In genomic region chr4:120674775-120675451, GRCm38 (mm10) we compare ENCODE assay signal across 17 mouse cellular contexts. TPM values are rescaled to one million over a fixed set of nuclear protein-coding genes. Genes with fewer than 3 reads are reported as not detected.
DNase-seq lines count a peak whose midpoint lies in the region; ATAC-seq and TF ChIP-seq lines count a peak whose summit lies in the region.
"Had no signal": no experiment of that assay in that cellular context is flagged by ENCODE, and none has a peak within 500 bp of the region (broad histone marks: within the 10 kb centered on the region; RNA-seq: fewer than 3 reads in every experiment).

No protein-coding gene starts in this region.

- TF ChIP-seq POLR2A in bone marrow, adult 2 months (IDR thresholded peaks at IDR 0.05; ENCODE audit: borderline replicate concordance, control insufficient read depth, low read depth, low read length): no peak

- no peak overlapping the region for H3K9ac ChIP-seq in heart, postnatal 0 days (replicated peaks; ENCODE audit: low read depth, low read length)
- peak overlapping the region; percentile 37; the same call in 1 of the 2 replicates for H3K9ac ChIP-seq in liver, embryonic 11.5 days (ENCODE audit: low read depth, low read length)
- H3K9ac ChIP-seq: neural tube, embryonic 13.5 days had no signal

- TF ChIP-seq CTCF in heart, postnatal 0 days (IDR thresholded peaks at IDR 0.05; ENCODE audit: low read depth): no peak
- TF ChIP-seq CTCF in bone marrow, adult 2 months (IDR thresholded peaks at IDR 0.05; ENCODE audit: control insufficient read depth, insufficient read depth, low read length): no peak

- WGBS in heart, postnatal 0 days: 46% methylated on average over 8 of the region's 8 CpGs
- 61% methylated on average over 8 of the region's 8 CpGs for WGBS in bone marrow, adult 2 months
- WGBS in liver, embryonic 11.5 days: 29% methylated on average over 8 of the region's 8 CpGs

- no peak for TF ChIP-seq EP300 in heart, postnatal 0 days (IDR thresholded peaks at IDR 0.05; ENCODE audit: low read depth)

- no peaks in the 10 kb centered on the region for H3K27me3 ChIP-seq in heart, postnatal 0 days (ENCODE audit: control insufficient read depth, insufficient read depth, low read length)
- no peaks in the 10 kb centered on the region for H3K27me3 ChIP-seq in liver, embryonic 11.5 days (replicated peaks; ENCODE audit: control insufficient read depth, insufficient read depth, low read length)

- no peak overlapping the region for H3K4me3 ChIP-seq in heart, postnatal 0 days (ENCODE audit: low read depth, low read length)
- no peak overlapping the region for H3K4me3 ChIP-seq in bone marrow, adult 2 months (replicated peaks; ENCODE audit: control insufficient read depth, low read depth, low read length)
- no peak overlapping the region for H3K4me3 ChIP-seq in liver, embryonic 11.5 days (ENCODE audit: low read depth, low read length)
- H3K4me3 ChIP-seq: neural tube, embryonic 13.5 days had no signal

- H3K36me3 ChIP-seq in heart, postnatal 0 days (replicated peaks; ENCODE audit: control insufficient read depth, insufficient read depth, low read length): no peaks in the 10 kb centered on the region
- H3K36me3 ChIP-seq in liver, embryonic 11.5 days (ENCODE audit: control insufficient read depth, insufficient read depth, low read length): no peaks in the 10 kb centered on the region
- H3K36me3 ChIP-seq: neural tube, embryonic 13.5 days had no signal

- H3K4me1 ChIP-seq in heart, postnatal 0 days (ENCODE audit: control insufficient read depth, insufficient read depth): no peaks in the 10 kb centered on the region
- H3K4me1 ChIP-seq in bone marrow, adult 2 months (ENCODE audit: control insufficient read depth, insufficient read depth, low read length): no peaks in the 10 kb centered on the region
- H3K4me1 ChIP-seq in liver, embryonic 11.5 days (replicated peaks; ENCODE audit: control insufficient read depth, insufficient read depth, low read length): peaks cover 32% of the 10 kb centered on the region
- H3K4me1 ChIP-seq: neural tube, embryonic 13.5 days had no signal

- H3K9me3 ChIP-seq in heart, postnatal 0 days (replicated peaks; ENCODE audit: control insufficient read depth, low read length): no peaks in the 10 kb centered on the region; the same call in 1 of the 2 replicates
- no peaks in the 10 kb centered on the region for H3K9me3 ChIP-seq in liver, embryonic 11.5 days (ENCODE audit: control insufficient read depth, low read length)
- H3K9me3 ChIP-seq: neural tube, embryonic 13.5 days had no signal

- no peak overlapping the region for H3K4me2 ChIP-seq in heart, postnatal 0 days (ENCODE audit: low read depth, low read length)
- H3K4me2 ChIP-seq in liver, embryonic 11.5 days: peak overlapping the region; percentile 54
- H3K4me2 ChIP-seq: neural tube, embryonic 13.5 days had no signal

- no peak overlapping the region for H3K27ac ChIP-seq in heart, postnatal 0 days (ENCODE audit: low read depth)
- H3K27ac ChIP-seq in bone marrow, adult 2 months (ENCODE audit: control insufficient read depth, insufficient read depth, low read depth, low read length, poor library complexity): peak overlapping the region; percentile 61; the same call in 1 of the 2 replicates
- H3K27ac ChIP-seq in liver, embryonic 11.5 days (ENCODE audit: low read depth, low read length): peak overlapping the region; percentile 84
- H3K27ac ChIP-seq: neural tube, embryonic 13.5 days had no signal

- ATAC-seq in heart, postnatal 0 days (ENCODE audit: insufficient read depth, low read depth): no peak
- peak; percentile 99 for ATAC-seq in liver, embryonic 11.5 days (replicated peaks; ENCODE audit: low FRiP score)
- ATAC-seq: activated CD4-positive, CD25-positive, alpha-beta regulatory T cell, adult 4 months had no signal

- peak; percentile 7 for DNase-seq in heart, postnatal 0 days (ENCODE audit: low spot score)
- DNase-seq in heart, adult 9 months (ENCODE audit: low spot score in 2 of 2): no peak
- peak; percentile 58 for DNase-seq in liver, embryonic 11.5 days (ENCODE audit: low spot score)
- DNase-seq in spleen, postnatal 10 days (ENCODE audit: low spot score in 2 of 2): peak; percentile 60 to 73
- DNase-seq in cerebellum, adult 11-12 months: no peak
- no peak for DNase-seq in frontal cortex, postnatal 14 days (ENCODE audit: low spot score in 2 of 2)
- DNase-seq in cerebellum, adult 8-10 months: no peak
- DNase-seq: cerebellum, postnatal 36 days; heart, postnatal 4 days; kidney, adult 2 months; left cerebral cortex, postnatal 4 days; lung, postnatal 14 days; thymus, postnatal 25 days had no signal

RNA-seq across cellular contexts. Expression of gene Cited4, which starts 8.5 kb away (rescaled TPM):
- 106 and 123 TPM in 2 replicates for total RNA-seq in heart, postnatal 0 days (2014; rRNA removed; ENCODE audit: low replicate concordance)
- polyA plus RNA-seq in heart, postnatal 0 days (2015; fragmentation: Nextera tagmentation; extraction: Ambion mirVana): 51.0 and 74.0 TPM in 2 replicates
- polyA plus RNA-seq in bone marrow, adult 2 months (2011; ENCODE audit: insufficient read depth, insufficient read length, low replicate concordance, missing spikeins): 16.7 and 18.3 TPM in 2 replicates
- 232 and 242 TPM in 2 replicates for polyA plus RNA-seq in liver, embryonic 11.5 days (2014; fragmentation: Nextera tagmentation; extraction: Ambion mirVana)
- polyA plus RNA-seq: C2C12 had no signal

Comparison
In these comparisons a context has a peak if more than half of its experiments do, and no peak if none do; other contexts are left out.
1. DNase-seq: peak in heart, postnatal 0 days (single experiment), liver, embryonic 11.5 days (single experiment) and spleen, postnatal 10 days (2 of 2); none in heart, adult 9 months (0 of 2), cerebellum, adult 11-12 months (single experiment), frontal cortex, postnatal 14 days (0 of 2) and cerebellum, adult 8-10 months (single experiment).